Mouse (Mus musculus) CH12.LX (cell line): ENCODE measurements at regions not wholly inside any gene's neighbourhood (a gene's known extent, or its start where the extent isn't known, plus 50 kb on each side); places are given as distances from the start of the nearest gene placed in this dataset.

Source experiments
- DNase-seq: peaks from one replicate; pipeline ENCODE4 v3.0.0-alpha.2; 2013; ENCODE audit errors: extremely low read depth
- H3K27ac ChIP-seq: 2 replicates; pipeline ENCODE4 v1.5.1; 2012; ENCODE audit warnings: low read depth, mild to moderate bottlenecking, control low read depth, moderate library complexity; ENCODE audit not compliant: insufficient read depth
- H3K27me3 ChIP-seq: replicated peaks from 2 replicates; pipeline ENCODE3; 2012; ENCODE audit warnings: inconsistent platforms
- H3K36me3 ChIP-seq, 2 experiments: replicated peaks in 1 of 2; 2 replicates each; pipeline versions ENCODE3 to v1.6.1; 2012; ENCODE audit warnings: inconsistent platforms in 1 of 2, low read length in 1 of 2, mild to moderate bottlenecking in 1 of 2, mixed read lengths in 1 of 2, moderate library complexity in 1 of 2; ENCODE audit not compliant: control insufficient read depth in 1 of 2, insufficient read depth in 1 of 2
- H3K4me1 ChIP-seq, 2 experiments: 2 replicates each; pipeline ENCODE4 v1.6.1; 2012; ENCODE audit warnings: inconsistent platforms in 1 of 2, moderate library complexity in 1 of 2; ENCODE audit not compliant: insufficient read depth in 2 of 2, control insufficient read depth in 1 of 2
- H3K4me2 ChIP-seq: 2 replicates; pipeline ENCODE4 v1.6.1; 2012; ENCODE audit warnings: low read depth, mild to moderate bottlenecking, control low read depth; ENCODE audit not compliant: poor library complexity, insufficient read depth, severe bottlenecking
- H3K4me3 ChIP-seq, 3 experiments: fragments of 150-350 bp in 1 of 3; sonication (generic) in 1 of 3; replicated peaks in 1 of 3; 2 replicates each; pipeline versions ENCODE3 to v1.5.1; 2011 to 2012; ENCODE audit warnings: low read depth in 2 of 3, low read length in 2 of 3, mild to moderate bottlenecking in 2 of 3, moderate library complexity in 2 of 3, control low read depth in 1 of 3, improper control_type of control experiment in 1 of 3, inconsistent platforms in 1 of 3, mixed read lengths in 1 of 3; ENCODE audit not compliant: poor library complexity in 1 of 3
- H3K79me2 ChIP-seq: replicated peaks from 2 replicates; pipeline ENCODE4 v1.6.1; 2012; ENCODE audit warnings: mild to moderate bottlenecking, moderate library complexity; ENCODE audit not compliant: control insufficient read depth, poor library complexity, insufficient read depth, severe bottlenecking; ENCODE audit errors: extremely low read depth
- H3K9ac ChIP-seq: 2 replicates; pipeline ENCODE4 v1.6.1; 2012; ENCODE audit warnings: low read depth, mild to moderate bottlenecking, control low read depth, moderate library complexity; ENCODE audit not compliant: insufficient read depth
- H3K9me3 ChIP-seq: replicated peaks from 2 replicates; pipeline ENCODE3; 2012; ENCODE audit warnings: low read length, inconsistent platforms, mixed read lengths
- CHD1 ChIP-seq: IDR thresholded peaks from 2 replicates; pipeline ENCODE4 v1.6.1; 2012; ENCODE audit warnings: low read depth, low read length, improper control_type of control experiment, inconsistent platforms
- CHD2 ChIP-seq: IDR thresholded peaks from 2 replicates; pipeline ENCODE4 v1.6.1; 2011; ENCODE audit warnings: low read length, improper control_type of control experiment
- CTCF ChIP-seq, 2 experiments: IDR thresholded peaks in 1 of 2; conservative IDR thresholded peaks in 1 of 2; 2 replicates each; pipeline ENCODE4 v1.5.1; 2011 to 2012; ENCODE audit warnings: low read depth in 2 of 2, low read length in 2 of 2, improper control_type of control experiment in 1 of 2, inconsistent platforms in 1 of 2, mild to moderate bottlenecking in 1 of 2, moderate library complexity in 1 of 2
- E2F4 ChIP-seq: IDR thresholded peaks from 2 replicates; pipeline ENCODE4 v1.6.1; 2011; ENCODE audit warnings: low read depth, low read length, improper control_type of control experiment; ENCODE audit not compliant: insufficient replicate concordance
- ELF1 ChIP-seq: IDR thresholded peaks from 2 replicates; pipeline ENCODE4 v1.6.1; 2014; ENCODE audit warnings: low read depth, mild to moderate bottlenecking, inconsistent platforms, low read length, improper control_type of control experiment
- ETS1 ChIP-seq: conservative IDR thresholded peaks from 2 replicates; pipeline ENCODE4 v1.6.1; 2012; ENCODE audit warnings: low read depth, mild to moderate bottlenecking, inconsistent platforms, low read length, improper control_type of control experiment, moderate library complexity
- GABPA ChIP-seq: IDR thresholded peaks from 2 replicates; pipeline ENCODE4 v1.6.1; 2012; ENCODE audit warnings: low read depth, low read length, improper control_type of control experiment, inconsistent platforms; ENCODE audit not compliant: insufficient replicate concordance
- HCFC1 ChIP-seq: IDR thresholded peaks from 2 replicates; pipeline ENCODE4 v1.6.1; 2012; ENCODE audit warnings: low read depth, mild to moderate bottlenecking, inconsistent platforms, low read length, improper control_type of control experiment
- JUND ChIP-seq: conservative IDR thresholded peaks from 2 replicates; pipeline ENCODE4 v1.6.1; 2011; ENCODE audit warnings: low read depth, low read length, improper control_type of control experiment
- KAT2A ChIP-seq: IDR thresholded peaks from 2 replicates; pipeline ENCODE4 v1.6.1; 2012; ENCODE audit warnings: low read length, improper control_type of control experiment, inconsistent platforms; ENCODE audit not compliant: insufficient replicate concordance
- MAFK ChIP-seq: IDR thresholded peaks from 2 replicates; pipeline ENCODE4 v1.6.1; 2011; ENCODE audit warnings: low read length, improper control_type of control experiment; ENCODE audit not compliant: insufficient replicate concordance
- MAX ChIP-seq: IDR thresholded peaks from 2 replicates; pipeline ENCODE4 v1.6.1; 2011; ENCODE audit warnings: low read length, improper control_type of control experiment
- MAZ ChIP-seq: IDR thresholded peaks from 2 replicates; pipeline ENCODE4 v1.6.1; 2012; ENCODE audit warnings: low read depth, mild to moderate bottlenecking, inconsistent platforms, low read length, improper control_type of control experiment, moderate library complexity
- MEF2A ChIP-seq: IDR thresholded peaks from 2 replicates; pipeline ENCODE4 v1.6.1; 2014; ENCODE audit warnings: low read depth, mild to moderate bottlenecking, inconsistent platforms, low read length, improper control_type of control experiment, borderline replicate concordance
- MYC ChIP-seq: IDR thresholded peaks from 2 replicates; pipeline ENCODE4 v1.6.1; 2011; ENCODE audit warnings: low read depth, mild to moderate bottlenecking, improper control_type of control experiment, low read length
- NELFE ChIP-seq: IDR thresholded peaks from 2 replicates; pipeline ENCODE4 v1.6.1; 2011; ENCODE audit warnings: low read depth, low read length, improper control_type of control experiment
- NRF1 ChIP-seq: IDR thresholded peaks from 2 replicates; pipeline ENCODE4 v1.6.1; 2014; ENCODE audit warnings: low read depth, mild to moderate bottlenecking, inconsistent platforms, low read length, improper control_type of control experiment, moderate library complexity
- POLR2AphosphoS2 ChIP-seq: IDR thresholded peaks from 2 replicates; pipeline ENCODE4 v1.6.1; 2011; ENCODE audit warnings: low read depth, low read length, improper control_type of control experiment
- RAD21 ChIP-seq: IDR thresholded peaks from 2 replicates; pipeline ENCODE4 v1.6.1; 2011; ENCODE audit warnings: low read depth, mild to moderate bottlenecking, low read length, improper control_type of control experiment, moderate library complexity
- RCOR1 ChIP-seq: conservative IDR thresholded peaks from 2 replicates; pipeline ENCODE4 v1.6.1; 2012; ENCODE audit warnings: low read depth, mild to moderate bottlenecking, inconsistent platforms, low read length, improper control_type of control experiment
- TBP ChIP-seq: conservative IDR thresholded peaks from 2 replicates; pipeline ENCODE4 v1.6.1; 2011; ENCODE audit warnings: low read depth, low read length, improper control_type of control experiment
- TCF12 ChIP-seq: IDR thresholded peaks from 2 replicates; pipeline ENCODE4 v1.6.1; 2014; ENCODE audit warnings: low read depth, mild to moderate bottlenecking, inconsistent platforms, low read length, improper control_type of control experiment
- UBTF ChIP-seq: IDR thresholded peaks from 2 replicates; pipeline ENCODE4 v1.6.1; 2012; ENCODE audit warnings: low read depth, mild to moderate bottlenecking, inconsistent platforms, low read length, improper control_type of control experiment, moderate library complexity
- USF1 ChIP-seq: IDR thresholded peaks from 2 replicates; pipeline ENCODE4 v1.6.1; 2014; ENCODE audit warnings: low read depth, mild to moderate bottlenecking, inconsistent platforms, low read length, improper control_type of control experiment
- ZKSCAN1 ChIP-seq: IDR thresholded peaks from 2 replicates; pipeline ENCODE4 v1.6.1; 2012; ENCODE audit warnings: low read depth, inconsistent platforms, low read length, improper control_type of control experiment, borderline replicate concordance
- ZMIZ1 ChIP-seq: IDR thresholded peaks from 2 replicates; pipeline ENCODE4 v1.6.1; 2012; ENCODE audit warnings: low read depth, mild to moderate bottlenecking, inconsistent platforms, low read length, improper control_type of control experiment
- ZNF384 ChIP-seq: IDR thresholded peaks from 2 replicates; pipeline ENCODE4 v1.6.1; 2012; ENCODE audit warnings: low read depth, low read length, improper control_type of control experiment, inconsistent platforms
- dilution Hi-C: fragments of 300-500 bp; cut with MboI; formaldehyde crosslinking; loops from 2 replicates; pipeline ENCODE4 v1.14.3; 2020; ENCODE audit warnings: low sequenced_read_pairs; ENCODE audit not compliant: extremely low pct_unique_long_range_greater_than_20kb, extremely low pct_ligation_motif_present
- in situ Hi-C: fragments of 300-500 bp; cut with MboI; formaldehyde crosslinking; loops from 3 replicates; pipeline ENCODE4 v1.14.3; 2019; ENCODE audit warnings: low sequenced_read_pairs, low pct_ligation_motif_present, low pct_unique_long_range_greater_than_20kb, mixed read lengths

DNA sequence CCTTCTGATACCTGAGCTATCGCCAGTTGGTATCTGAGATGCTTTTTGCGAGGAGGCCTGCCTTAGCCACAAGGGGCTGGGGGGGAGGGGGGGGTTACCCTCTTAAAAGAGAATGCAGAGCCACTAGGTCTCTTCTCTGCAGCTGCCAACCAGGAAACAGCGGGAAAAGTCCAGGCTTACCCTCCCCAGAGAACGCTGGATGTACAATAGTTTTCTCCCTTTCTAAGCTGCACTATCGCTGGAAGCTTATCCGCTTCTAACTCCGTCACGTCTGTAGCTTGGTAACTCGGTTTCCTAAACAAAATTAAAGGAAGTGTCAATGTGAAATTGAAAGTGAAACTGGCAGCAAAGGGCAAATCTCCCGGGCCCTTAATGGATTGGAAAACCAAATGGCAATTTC lies 481.1 kb upstream of the Acvr2a start:
- Histone ChIP-seq H3K4me2 (peak overlapping the region; percentile 55), H3K27ac (no peak overlapping the region), H3K4me3 (peak overlapping the region in 1 of 3 experiments; percentile 36), H3K4me1 (no peaks in the 10 kb centered on the region), H3K9me3 (peaks cover 4% of the 10 kb centered on the region), H3K27me3 (no peaks in the 10 kb centered on the region), H3K79me2 (no peaks in the 10 kb centered on the region), H3K36me3 (no peaks in the 10 kb centered on the region), H3K9ac (no peak overlapping the region)
- TF ChIP-seq HCFC1 = no peak
- no peak for TF ChIP-seq ZKSCAN1
- no peak for TF ChIP-seq TCF12
- no peak for TF ChIP-seq ELF1
- TF ChIP-seq MAZ = no peak
- TF ChIP-seq USF1 = no peak
- TF ChIP-seq MAX = no peak
- no peak for TF ChIP-seq UBTF
- no peak for TF ChIP-seq GABPA
- no peak for TF ChIP-seq RCOR1
- TF ChIP-seq MAFK = no peak
- no peak for TF ChIP-seq CHD1
- TF ChIP-seq MYC = no peak
- no peak for TF ChIP-seq KAT2A
- TF ChIP-seq MEF2A = no peak
- TF ChIP-seq NRF1 = no peak
- TF ChIP-seq RAD21 = no peak
- no peak for TF ChIP-seq NELFE
- in situ Hi-C loops = no loop called here
- peak; percentile 10 for DNase-seq
- dilution Hi-C loops = no loop called here

DNA sequence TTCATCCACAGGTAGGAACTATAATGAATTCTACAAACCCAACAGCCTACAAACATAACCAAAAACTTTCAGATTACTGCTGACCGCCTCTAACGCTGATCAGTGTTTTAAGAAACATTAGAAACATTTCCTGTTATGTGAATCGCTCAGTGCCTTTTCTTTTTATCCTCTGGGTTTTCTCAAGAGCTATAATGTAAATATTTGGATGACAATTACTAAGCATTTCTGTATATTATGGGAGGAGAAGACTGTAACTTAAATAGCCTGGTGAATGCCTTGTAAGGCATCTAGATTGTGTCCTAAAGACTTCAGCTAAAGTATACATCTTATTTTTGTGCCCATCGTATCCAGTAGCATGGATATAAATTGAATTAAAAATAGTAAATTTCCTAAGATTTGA lies 465.9 kb upstream of the Acvr2a start:
- TF ChIP-seq MEF2A (no peak), GABPA (no peak), MYC (no peak), TBP (no peak), CHD2 (no peak), E2F4 (no peak), CTCF (conservative IDR thresholded peaks at IDR 0.05 in 1 of 2, IDR thresholded peaks at IDR 0.05 in 1 of 2; ENCODE audit: low read depth in 2 of 2, low read length in 2 of 2) (no peak), ZNF384 (no peak), HCFC1 (no peak), NELFE (no peak), ZMIZ1 (no peak), UBTF (no peak), JUND (no peak), POLR2AphosphoS2 (no peak), ETS1 (no peak)
- dilution Hi-C loops = no loop called here
- in situ Hi-C loops = no loop called here

More for the DNA sequence above, 465.9 kb upstream of the Acvr2a start:
- Histone ChIP-seq H3K27me3 (no peaks in the 10 kb centered on the region), H3K4me2 (no peak overlapping the region), H3K9ac (no peak overlapping the region), H3K4me3 (no peak overlapping the region), H3K4me1 (no peaks in the 10 kb centered on the region), H3K9me3 (no peaks in the 10 kb centered on the region), H3K79me2 (no peaks in the 10 kb centered on the region), H3K27ac (no peak overlapping the region), H3K36me3 (no peaks in the 10 kb centered on the region)
- DNase-seq = no peak
